Mouse (Mus musculus) myocyte (in vitro differentiated cells): ENCODE results near the gene Iqschfp. TPM values are rescaled to one million over a fixed set of nuclear protein-coding genes. Genes with fewer than 3 reads are reported as not detected.
A peak's percentile ranks its signal among the peaks of the same experiment; 100 is the strongest.

ENCODE experiments used
- H3K27me3 ChIP-seq: one replicate; pipeline ENCODE4 v1.6.1; 2011; ENCODE audit not compliant: control insufficient read depth, insufficient read depth, insufficient read length
- H3K36me3 ChIP-seq: one replicate; pipeline ENCODE4 v1.6.1; 2011; ENCODE audit not compliant: control insufficient read depth, insufficient read depth
- H3K4me2 ChIP-seq: one replicate; pipeline ENCODE4 v1.6.1; 2011; ENCODE audit warnings: low read depth, control low read depth
- H3K4me3 ChIP-seq: one replicate; pipeline ENCODE4 v1.5.1; 2011; ENCODE audit warnings: mild to moderate bottlenecking, control low read depth, moderate library complexity
- H3K79me2 ChIP-seq: one replicate; pipeline ENCODE4 v1.6.1; 2011; ENCODE audit not compliant: control insufficient read depth, insufficient read depth
- H3ac ChIP-seq: one replicate; pipeline ENCODE4 v1.6.1; 2011; ENCODE audit not compliant: control insufficient read depth, insufficient read length
- CEBPB ChIP-seq: IDR thresholded peaks from 2 replicates; pipeline ENCODE4 v1.6.1; 2011; ENCODE audit warnings: mild to moderate bottlenecking, moderate library complexity; ENCODE audit not compliant: poor library complexity, insufficient read depth, severe bottlenecking
- E2F4 ChIP-seq: IDR thresholded peaks from one replicate; pipeline ENCODE4 v1.6.1; 2011; ENCODE audit warnings: mild to moderate bottlenecking, control low read depth, moderate library complexity; ENCODE audit not compliant: insufficient read depth
- MAX ChIP-seq: IDR thresholded peaks from one replicate; pipeline ENCODE4 v1.6.1; 2011; ENCODE audit warnings: low read depth, mild to moderate bottlenecking, control low read depth
- MYOD1 ChIP-seq, 3 experiments: IDR thresholded peaks; one replicate each; pipeline ENCODE4 v1.6.1; 2011; ENCODE audit warnings: control low read depth in 2 of 3, low read depth in 2 of 3, mild to moderate bottlenecking in 2 of 3, moderate library complexity in 1 of 3; ENCODE audit not compliant: insufficient read length in 2 of 3, control insufficient read depth in 1 of 3
- MYOG ChIP-seq, 3 experiments: IDR thresholded peaks; one replicate each; pipeline ENCODE4 v1.6.1; 2011; ENCODE audit warnings: control low read depth in 2 of 3, low read depth in 2 of 3, mild to moderate bottlenecking in 2 of 3; ENCODE audit not compliant: insufficient read length in 2 of 3, control insufficient read depth in 1 of 3, insufficient read depth in 1 of 3
- POLR2A ChIP-seq: IDR thresholded peaks from one replicate; pipeline ENCODE4 v1.6.1; 2011; ENCODE audit warnings: low read depth, mild to moderate bottlenecking, control low read depth, moderate library complexity; ENCODE audit not compliant: insufficient read length
- POLR2AphosphoS2 ChIP-seq: IDR thresholded peaks from one replicate; pipeline ENCODE4 v1.6.1; 2011; ENCODE audit warnings: low read depth, control low read depth; ENCODE audit not compliant: insufficient read length
- REST ChIP-seq: IDR thresholded peaks from one replicate; pipeline ENCODE4 v1.6.1; 2011; ENCODE audit warnings: mild to moderate bottlenecking, control low read depth, moderate library complexity; ENCODE audit not compliant: insufficient read depth, insufficient read length
- SRF ChIP-seq: IDR thresholded peaks from one replicate; pipeline ENCODE4 v1.6.1; 2011; ENCODE audit warnings: low read depth; ENCODE audit not compliant: control insufficient read depth, insufficient read length
- TCF12 ChIP-seq: IDR thresholded peaks from one replicate; pipeline ENCODE4 v1.6.1; 2011; ENCODE audit warnings: mild to moderate bottlenecking, control low read depth; ENCODE audit not compliant: poor library complexity, insufficient read depth, severe bottlenecking
- TCF3 ChIP-seq: IDR thresholded peaks from one replicate; pipeline ENCODE4 v1.6.1; 2011; ENCODE audit warnings: low read depth, control low read depth; ENCODE audit not compliant: insufficient read length
- USF1 ChIP-seq: IDR thresholded peaks from one replicate; pipeline ENCODE4 v1.6.1; 2011; ENCODE audit warnings: low read depth, mild to moderate bottlenecking, control low read depth, moderate library complexity
- polyA plus RNA-seq: library from polyadenylated mRNA; unstranded; fragments of >200 nt; fragmentation: generic; extraction: Trizol; gene quantifications from one replicate; pipeline ENCODE4 v1.2.1, GENCODE M21; 2012; ENCODE audit warnings: missing spikeins

Gene Iqschfp
- polyA plus RNA-seq, 1 experiment = not detected

DNA sequence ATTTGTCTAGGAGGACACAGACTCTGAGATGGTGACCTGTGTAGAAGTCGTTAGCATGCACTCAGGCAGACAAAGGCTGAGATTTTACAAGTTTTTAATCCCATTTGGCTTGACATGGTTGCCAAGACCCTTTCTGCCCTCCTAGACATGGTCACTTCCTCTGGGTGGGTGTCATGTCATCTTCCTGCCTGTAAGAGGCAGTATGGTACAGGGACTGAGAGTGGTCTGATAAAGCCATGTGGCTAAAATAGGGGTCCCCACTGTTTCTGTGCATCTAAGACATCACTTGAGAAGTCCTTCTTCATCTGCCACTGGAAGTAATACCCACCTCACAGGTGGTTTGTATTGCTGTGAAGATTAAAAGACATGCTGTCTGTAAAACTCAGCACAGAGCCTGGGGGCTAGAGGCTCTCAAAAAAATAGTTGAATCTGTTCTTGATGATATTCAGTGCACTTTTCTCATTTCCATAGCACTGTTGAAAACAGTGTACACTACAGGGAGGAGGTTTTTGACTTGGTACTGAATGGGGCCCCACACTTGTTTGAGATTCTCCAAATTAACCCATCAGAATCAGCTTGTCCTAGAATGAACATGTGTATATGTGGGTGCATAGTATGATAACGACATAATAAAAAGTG is 167.2 kb downstream of the Iqschfp start:
- H3ac ChIP-seq = no peak overlapping the region
- H3K4me3 ChIP-seq = no peak overlapping the region
- no peaks in the 10 kb centered on the region for H3K79me2 ChIP-seq
- TF ChIP-seq POLR2A = no peak
- no peak for TF ChIP-seq TCF12
- no peak for TF ChIP-seq TCF3
- no peak for TF ChIP-seq MYOD1 (IDR thresholded peaks at IDR 0.05; ENCODE audit: control insufficient read depth in 1 of 3, insufficient read length in 2 of 3, low read depth in 2 of 3)
- no peak for TF ChIP-seq SRF
- no peak for TF ChIP-seq CEBPB
- no peak for TF ChIP-seq REST
- no peak for TF ChIP-seq MYOG (IDR thresholded peaks at IDR 0.05; ENCODE audit: control insufficient read depth in 1 of 3, insufficient read depth in 1 of 3, insufficient read length in 2 of 3, low read depth in 2 of 3)
- TF ChIP-seq USF1 = no peak
- H3K4me2 ChIP-seq = no peak overlapping the region
- H3K36me3 ChIP-seq = no peaks in the 10 kb centered on the region
- no peaks in the 10 kb centered on the region for H3K27me3 ChIP-seq

DNA sequence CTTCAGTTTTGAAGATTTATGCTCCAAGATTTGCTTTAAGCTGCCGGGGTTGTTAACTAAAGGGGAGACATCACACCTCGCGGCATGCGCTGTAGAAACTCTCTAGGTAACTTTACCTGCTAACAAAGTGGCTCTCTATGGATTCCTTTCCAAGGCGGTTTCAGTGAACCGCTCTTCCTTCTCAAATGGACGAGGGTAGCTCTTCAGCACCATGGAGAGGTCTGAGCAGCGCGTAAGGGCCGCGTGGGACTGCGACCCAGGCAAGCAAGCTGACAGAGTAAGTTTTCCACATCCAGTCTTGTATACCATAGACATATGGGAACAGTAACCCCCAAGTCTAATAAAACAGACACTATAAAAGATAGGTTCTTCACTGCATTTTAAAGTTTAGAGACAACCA is 172.7 kb downstream of the Iqschfp start, which contains the start of gene Schip1:
Schip1 (plus strand) TSS at position 72 of the 400 bp plus-strand sequence.
- Histone ChIP-seq H3ac (no peak within 1 kb of the TSS), H3K36me3 (no peaks in the 10 kb centered on the region), H3K79me2 (no peaks in the 10 kb centered on the region), H3K4me3 (no peak within 1 kb of the TSS), H3K27me3 (no peaks in the 10 kb centered on the region), H3K4me2 (no peak within 1 kb of the TSS)
- TF ChIP-seq MYOG (IDR thresholded peaks at IDR 0.05; ENCODE audit: control insufficient read depth in 1 of 3, insufficient read depth in 1 of 3, insufficient read length in 2 of 3, low read depth in 2 of 3) (no peak), REST (peak; percentile 88)

DNA sequence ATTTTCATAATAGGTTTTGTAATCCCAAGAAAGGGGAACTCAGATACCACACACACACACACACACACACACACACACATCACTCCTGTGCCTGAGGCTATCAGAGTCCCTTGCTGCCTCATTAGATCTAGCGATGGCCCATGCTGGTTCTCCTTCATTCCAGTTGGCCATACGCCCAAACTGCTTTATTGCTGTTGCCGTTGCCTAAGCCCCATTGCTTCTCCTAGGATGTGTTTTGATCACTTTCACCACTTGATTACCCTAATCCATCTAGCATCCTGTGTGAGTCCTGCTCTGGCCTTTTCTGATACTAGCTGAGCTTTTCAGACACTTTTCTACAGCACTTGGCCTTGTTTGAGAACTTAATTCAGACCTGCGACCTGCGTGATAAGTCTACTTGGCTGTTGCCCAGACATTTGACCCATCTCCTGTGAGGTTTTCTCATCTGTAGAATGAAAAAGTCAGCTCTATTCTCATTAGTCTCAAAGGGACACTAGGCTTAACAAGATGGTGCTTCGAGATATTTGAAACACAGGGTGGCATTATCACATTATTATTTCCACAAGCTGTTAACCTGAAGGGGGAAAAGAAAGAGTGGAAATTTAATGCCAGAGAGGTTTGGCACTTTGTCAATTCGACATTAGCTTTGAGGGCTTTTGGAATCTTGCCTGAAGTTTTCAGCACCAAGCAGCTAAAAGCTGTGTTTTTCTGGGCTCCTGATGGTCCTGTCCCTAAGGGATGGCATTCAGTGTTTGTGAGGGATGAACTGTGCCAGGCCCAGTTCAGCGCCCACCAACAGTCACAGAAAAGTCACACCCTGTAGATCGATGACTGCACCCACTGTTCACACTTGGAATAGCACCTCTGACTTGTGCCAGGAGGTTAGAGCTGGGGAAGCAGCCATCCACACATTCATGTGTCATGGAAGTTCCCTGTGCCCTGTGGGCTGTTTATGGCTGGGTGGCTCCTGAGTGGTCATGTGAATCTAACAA is 179.7 kb downstream of the Iqschfp start:
- Histone ChIP-seq H3K4me2 (no peak overlapping the region), H3K4me3 (no peak overlapping the region), H3K36me3 (no peaks in the 10 kb centered on the region), H3ac (no peak overlapping the region), H3K27me3 (no peaks in the 10 kb centered on the region), H3K79me2 (no peaks in the 10 kb centered on the region)
- TF ChIP-seq REST = no peak
- TF ChIP-seq MYOD1 (IDR thresholded peaks at IDR 0.05; ENCODE audit: control insufficient read depth in 1 of 3, insufficient read length in 2 of 3, low read depth in 2 of 3) = no peak
- no peak for TF ChIP-seq TCF12
- TF ChIP-seq E2F4 = no peak
- no peak for TF ChIP-seq CEBPB
- no peak for TF ChIP-seq TCF3
- no peak for TF ChIP-seq USF1
- no peak for TF ChIP-seq POLR2A
- TF ChIP-seq SRF = no peak
- TF ChIP-seq MYOG (IDR thresholded peaks at IDR 0.05; ENCODE audit: control insufficient read depth in 1 of 3, insufficient read depth in 1 of 3, insufficient read length in 2 of 3, low read depth in 2 of 3) = no peak
- no peak for TF ChIP-seq MAX
- no peak for TF ChIP-seq POLR2AphosphoS2

DNA sequence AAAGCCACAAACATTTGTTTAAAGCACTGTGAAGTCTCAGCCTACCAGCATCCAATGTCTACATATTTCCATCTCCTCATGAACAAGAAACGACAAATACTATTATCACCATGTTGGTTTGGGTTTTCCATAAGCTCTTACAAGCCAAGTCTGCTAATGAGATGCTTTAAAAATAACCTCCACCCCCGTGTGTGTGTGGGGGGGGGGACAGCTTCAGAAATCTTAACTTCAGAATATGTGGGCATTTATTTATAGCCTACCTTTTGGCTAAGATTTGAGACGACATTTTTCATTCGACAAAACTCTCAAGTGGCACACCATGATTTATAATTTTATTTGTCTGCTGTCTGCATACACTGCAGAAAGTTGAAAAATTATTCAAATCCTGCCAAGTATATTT is 185.4 kb downstream of the Iqschfp start:
- H3K36me3 ChIP-seq = no peaks in the 10 kb centered on the region
- H3K4me3 ChIP-seq = no peak overlapping the region
- H3K79me2 ChIP-seq = no peaks in the 10 kb centered on the region
- no peak overlapping the region for H3K4me2 ChIP-seq
- TF ChIP-seq TCF12 = no peak
- no peak for TF ChIP-seq USF1
- no peak for TF ChIP-seq POLR2A
- TF ChIP-seq MYOD1 (IDR thresholded peaks at IDR 0.05; ENCODE audit: control insufficient read depth in 1 of 3, insufficient read length in 2 of 3, low read depth in 2 of 3) = no peak
- TF ChIP-seq REST = no peak
- no peak for TF ChIP-seq MYOG (IDR thresholded peaks at IDR 0.05; ENCODE audit: control insufficient read depth in 1 of 3, insufficient read depth in 1 of 3, insufficient read length in 2 of 3, low read depth in 2 of 3)
- TF ChIP-seq CEBPB = no peak
- TF ChIP-seq SRF = no peak
- no peak for TF ChIP-seq POLR2AphosphoS2
- TF ChIP-seq E2F4 = no peak
- no peaks in the 10 kb centered on the region for H3K27me3 ChIP-seq
- no peak overlapping the region for H3ac ChIP-seq
